Mouse (Mus musculus): ENCODE measurements at regions not wholly inside any gene's neighbourhood (a gene's known extent, or its start where the extent isn't known, plus 50 kb on each side); places are given as distances from the start of the nearest gene placed in this dataset.

DNA sequence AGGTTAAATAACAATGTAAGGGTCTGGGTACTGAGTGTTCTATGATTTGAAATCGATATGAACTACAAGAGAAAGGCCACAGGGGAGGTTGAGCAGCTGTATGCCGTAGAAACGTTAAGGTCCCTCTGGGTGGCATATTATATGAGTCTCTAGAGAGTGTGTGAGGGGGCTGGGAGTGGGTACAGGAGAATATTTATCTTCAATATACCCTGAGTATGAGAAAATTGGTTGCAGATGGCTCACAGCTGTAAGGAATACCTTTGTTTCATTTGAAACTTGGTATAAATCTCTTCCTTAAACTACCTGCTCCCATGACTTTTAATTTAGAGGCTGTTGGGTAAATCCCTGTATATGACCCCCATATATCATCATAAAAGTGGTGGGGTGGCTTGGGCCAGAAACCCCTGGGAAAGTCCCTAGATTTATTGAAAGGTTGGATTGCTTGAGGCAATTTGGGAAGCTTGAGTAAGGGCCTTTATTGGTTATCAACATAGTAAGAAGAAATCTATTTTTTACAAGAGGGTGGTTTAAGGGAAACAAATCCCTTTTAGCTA is 128.7 kb upstream of the Prkg2 start:
- DNase-seq (ENCODE audit: extremely low spot score, low spot score): no peak
- Histone ChIP-seq H3K4me1 (no peaks in the 10 kb centered on the region), H3K9me3 (no peaks in the 10 kb centered on the region), H3K36me3 (replicated peaks) (no peaks in the 10 kb centered on the region), H3K27ac (no peak overlapping the region), H3K4me3 (no peak overlapping the region), H3K27me3 (ENCODE audit: poor library complexity, severe bottlenecking) (no peaks in the 10 kb centered on the region)
- 90% methylated on average over 3 of the region's 3 CpGs for WGBS

DNA sequence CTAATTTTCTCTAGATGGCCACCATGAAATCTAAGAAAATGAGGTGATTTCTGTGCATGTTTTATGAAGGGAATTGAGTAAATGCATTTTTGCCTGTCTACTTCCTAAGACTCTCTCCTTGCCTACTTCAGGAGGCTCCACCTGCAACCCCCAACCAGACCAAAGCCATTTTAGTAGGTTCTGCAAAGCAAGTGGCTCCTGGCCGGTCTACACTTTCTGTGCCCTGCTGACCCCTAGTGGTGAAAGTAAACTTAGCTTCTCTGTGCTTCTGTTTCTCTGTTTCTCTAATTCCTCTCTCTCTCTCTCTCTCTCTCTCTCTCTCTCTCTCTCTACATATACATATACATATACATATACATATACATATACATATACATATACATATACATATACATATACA is 120.8 kb upstream of the Prkg2 start:
- peak; percentile 41 for DNase-seq (ENCODE audit: extremely low spot score, low spot score)
- 0% methylated on average over 1 of the region's 1 CpGs for WGBS
- Histone ChIP-seq H3K4me3 (no peak overlapping the region), H3K9me3 (no peaks in the 10 kb centered on the region), H3K4me1 (no peaks in the 10 kb centered on the region), H3K36me3 (replicated peaks) (no peaks in the 10 kb centered on the region), H3K27ac (no peak overlapping the region), H3K27me3 (ENCODE audit: poor library complexity, severe bottlenecking) (no peaks in the 10 kb centered on the region)

GRCm38 (mm10) chr5:99153269-99153850 is 116.2 kb upstream of the Prkg2 start:
- 76% methylated on average over 2 of the region's 2 CpGs for WGBS
- no peak for DNase-seq (ENCODE audit: extremely low spot score, low spot score)
- no peak overlapping the region for H3K4me3 ChIP-seq

GRCm38 (mm10) chr5:99152299-99152698 is 115.1 kb upstream of the Prkg2 start:
- 94% methylated on average over 4 of the region's 4 CpGs for WGBS
- Histone ChIP-seq H3K27ac (no peak overlapping the region), H3K27me3 (ENCODE audit: poor library complexity, severe bottlenecking) (no peaks in the 10 kb centered on the region), H3K4me3 (no peak overlapping the region), H3K36me3 (replicated peaks) (no peaks in the 10 kb centered on the region), H3K9me3 (no peaks in the 10 kb centered on the region), H3K4me1 (0 out of 2 replicates have a peak, but pooled peaks cover 3% of the 10 kb centered on the region)
- DNase-seq (ENCODE audit: extremely low spot score, low spot score): no peak

More at GRCm38 (mm10) chr5:99153269-99153850, 116.2 kb upstream of the Prkg2 start:
- H3K27ac ChIP-seq: no peak overlapping the region
- H3K4me1 ChIP-seq: 0 out of 2 replicates have a peak, but pooled peaks cover 3% of the 10 kb centered on the region
- H3K27me3 ChIP-seq (ENCODE audit: poor library complexity, severe bottlenecking): no peaks in the 10 kb centered on the region
- H3K36me3 ChIP-seq (replicated peaks): no peaks in the 10 kb centered on the region
- no peaks in the 10 kb centered on the region for H3K9me3 ChIP-seq

- 17% methylated on average over 1 of the region's 1 CpGs for WGBS
- 0 out of 2 replicates have a peak, but pooled peaks cover 3% of the 10 kb centered on the region for H3K4me1 ChIP-seq
Observed at GRCm38 (mm10) chr5:99149904-99150303, 112.8 kb upstream of the Prkg2 start.

DNA sequence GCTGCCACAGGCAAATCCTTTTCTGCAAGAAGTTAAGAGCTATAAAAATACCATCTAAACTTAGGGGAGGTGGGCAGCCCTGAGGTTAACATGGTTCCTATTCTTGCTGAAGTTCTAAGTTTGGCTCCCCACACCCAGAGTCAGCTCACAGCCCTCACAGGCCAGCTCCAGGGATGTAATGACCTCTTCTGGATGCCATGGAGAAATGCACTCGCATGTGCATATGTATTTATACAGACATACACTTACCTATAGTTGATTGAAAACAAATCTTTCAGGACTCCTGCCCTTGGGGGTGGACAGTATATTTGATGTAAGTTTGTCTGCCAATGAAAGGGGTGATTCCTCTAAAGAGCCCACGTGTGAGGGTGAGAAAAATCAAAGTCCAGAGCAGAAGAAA is 95.5 kb upstream of the Prkg2 start:
- H3K36me3 ChIP-seq (replicated peaks): no peaks in the 10 kb centered on the region
- DNase-seq (ENCODE audit: extremely low spot score, low spot score): no peak

More at GRCm38 (mm10) chr5:99149904-99150303, 112.8 kb upstream of the Prkg2 start:
- Histone ChIP-seq H3K36me3 (replicated peaks) (no peaks in the 10 kb centered on the region), H3K27ac (no peak overlapping the region; the same call in 1 of the 2 replicates), H3K4me3 (no peak overlapping the region), H3K27me3 (ENCODE audit: poor library complexity, severe bottlenecking) (no peaks in the 10 kb centered on the region), H3K9me3 (no peaks in the 10 kb centered on the region)
- DNase-seq (ENCODE audit: extremely low spot score, low spot score): no peak

GRCm38 (mm10) chr5:99128628-99129027 is 91.5 kb upstream of the Prkg2 start:
- Histone ChIP-seq H3K36me3 (replicated peaks) (no peaks in the 10 kb centered on the region), H3K27ac (no peak overlapping the region), H3K4me1 (peaks cover 29% of the 10 kb centered on the region), H3K9me3 (no peaks in the 10 kb centered on the region), H3K27me3 (ENCODE audit: poor library complexity, severe bottlenecking) (no peaks in the 10 kb centered on the region), H3K4me3 (no peak overlapping the region)
- 52% methylated on average over 6 of the region's 6 CpGs for WGBS
- no peak for DNase-seq (ENCODE audit: extremely low spot score, low spot score)

More for the DNA sequence above, 95.5 kb upstream of the Prkg2 start:
- Histone ChIP-seq H3K27me3 (ENCODE audit: poor library complexity, severe bottlenecking) (no peaks in the 10 kb centered on the region), H3K27ac (no peak overlapping the region), H3K9me3 (no peaks in the 10 kb centered on the region), H3K4me3 (no peak overlapping the region), H3K4me1 (peaks cover 35% of the 10 kb centered on the region)
- 77% methylated on average over 2 of the region's 2 CpGs for WGBS

GRCm38 (mm10) chr5:99125418-99125817 is 88.3 kb upstream of the Prkg2 start:
- WGBS: 94% methylated on average over 3 of the region's 3 CpGs
- Histone ChIP-seq H3K4me3 (no peak overlapping the region), H3K36me3 (replicated peaks) (no peaks in the 10 kb centered on the region), H3K27ac (no peak overlapping the region), H3K9me3 (no peaks in the 10 kb centered on the region), H3K27me3 (ENCODE audit: poor library complexity, severe bottlenecking) (no peaks in the 10 kb centered on the region), H3K4me1 (peaks cover 19% of the 10 kb centered on the region)
- DNase-seq (ENCODE audit: extremely low spot score, low spot score): no peak

DNA sequence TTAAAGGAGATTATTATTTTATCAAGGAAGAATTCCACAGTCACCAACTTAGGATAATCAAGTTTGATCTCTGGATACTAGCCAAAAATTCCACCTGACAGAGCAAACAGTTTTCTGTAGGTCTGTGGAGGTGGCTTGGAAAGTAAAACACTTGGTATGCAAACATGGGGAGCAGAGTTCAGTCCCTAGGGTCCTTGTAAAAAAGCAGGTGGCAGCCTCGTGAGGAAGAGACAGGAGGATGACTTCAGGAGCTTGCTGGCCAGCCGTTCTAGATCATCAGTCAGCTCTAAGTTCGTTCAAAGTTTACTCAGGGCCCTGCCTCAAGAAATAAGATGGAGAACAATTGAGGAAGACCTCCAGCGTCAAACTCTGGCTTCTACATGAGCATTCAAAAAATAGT is 74.6 kb upstream of the Prkg2 start:
- 87% methylated on average over 4 of the region's 4 CpGs for WGBS
- H3K27ac ChIP-seq: no peak overlapping the region; the same call in 1 of the 2 replicates
- DNase-seq (ENCODE audit: extremely low spot score, low spot score): no peak

GRCm38 (mm10) chr5:99111235-99111634 is 74.1 kb upstream of the Prkg2 start:
- H3K4me1 ChIP-seq: peaks cover 8% of the 10 kb centered on the region
- no peaks in the 10 kb centered on the region for H3K9me3 ChIP-seq
- no peak overlapping the region; the same call in 1 of the 2 replicates for H3K27ac ChIP-seq
- no peaks in the 10 kb centered on the region for H3K27me3 ChIP-seq (ENCODE audit: poor library complexity, severe bottlenecking)
- no peak for DNase-seq (ENCODE audit: extremely low spot score, low spot score)
- H3K4me3 ChIP-seq: no peak overlapping the region
- no peaks in the 10 kb centered on the region for H3K36me3 ChIP-seq (replicated peaks)
- WGBS: 47% methylated on average over 4 of the region's 4 CpGs

More for the DNA sequence above, 74.6 kb upstream of the Prkg2 start:
- Histone ChIP-seq H3K9me3 (no peaks in the 10 kb centered on the region), H3K36me3 (replicated peaks) (no peaks in the 10 kb centered on the region), H3K27me3 (ENCODE audit: poor library complexity, severe bottlenecking) (no peaks in the 10 kb centered on the region), H3K4me3 (no peak overlapping the region), H3K4me1 (peaks cover 8% of the 10 kb centered on the region)

GRCm38 (mm10) chr5:99099727-99100116 is 62.6 kb upstream of the Prkg2 start:
- Histone ChIP-seq H3K27ac (no peak overlapping the region), H3K4me3 (no peak overlapping the region), H3K9me3 (no peaks in the 10 kb centered on the region), H3K27me3 (ENCODE audit: poor library complexity, severe bottlenecking) (no peaks in the 10 kb centered on the region), H3K36me3 (replicated peaks) (no peaks in the 10 kb centered on the region), H3K4me1 (no peaks in the 10 kb centered on the region)
- DNase-seq (ENCODE audit: extremely low spot score, low spot score): no peak
- 94% methylated on average over 6 of the region's 6 CpGs for WGBS

- DNase-seq (ENCODE audit: extremely low spot score, low spot score): no peak
- Histone ChIP-seq H3K4me3 (no peak overlapping the region), H3K27ac (no peak overlapping the region), H3K36me3 (replicated peaks) (no peaks in the 10 kb centered on the region), H3K9me3 (no peaks in the 10 kb centered on the region), H3K4me1 (peaks cover 2% of the 10 kb centered on the region; the same call in 1 of the 2 replicates), H3K27me3 (ENCODE audit: poor library complexity, severe bottlenecking) (no peaks in the 10 kb centered on the region)
- 91% methylated on average over 7 of the region's 7 CpGs for WGBS
Observed at GRCm38 (mm10) chr5:99099014-99099726, 62.0 kb upstream of the Prkg2 start.
